Mouse (Mus musculus) ovary, adult 18-20 months (tissue): ENCODE measurements around the gene Fhl3.
A peak's percentile ranks its signal among the peaks of the same experiment; 100 is the strongest.
"Not testable (repeated sequence)": the region's sequence is repeated elsewhere in the genome, so short reads cannot be mapped to it uniquely, and the experiment has no call there.

Experiments
- DNase-seq: peaks from one replicate; pipeline ENCODE4 v3.0.0; 2022; ENCODE audit warnings: low spot score, mixed read lengths

Fhl3 gene

GRCm38 (mm10) chr4:124708518-124709477, 8.3 kb downstream of the Fhl3 start:
- DNase-seq, result peak; percentile 91

- DNase-seq, result no peak
These were observed 9.5 kb downstream of the Fhl3 start for GRCm38 (mm10) chr4:124709961-124710446.

- no peak for DNase-seq
These were observed 10.3 kb downstream of the Fhl3 start for GRCm38 (mm10) chr4:124710776-124711291.

GRCm38 (mm10) chr4:124712618-124713017, 12.1 kb downstream of the Fhl3 start:
- DNase-seq, result no peak

- DNase-seq, result not testable (repeated sequence)
These were observed 13.3 kb downstream of the Fhl3 start for GRCm38 (mm10) chr4:124713850-124714249.

- peak; percentile 90 for DNase-seq
These were observed 14.3 kb downstream of the Fhl3 start, which contains the start of gene Sf3a3 for GRCm38 (mm10) chr4:124714545-124715481. Gene Sf3a3, plus strand, starts transcription at chr4:124714776.

- DNase-seq, result no peak
These were observed 18.6 kb downstream of the Fhl3 start for GRCm38 (mm10) chr4:124719101-124719500.

GRCm38 (mm10) chr4:124726121-124726520, 25.6 kb downstream of the Fhl3 start:
- no peak for DNase-seq

- no peak for DNase-seq
These were observed 36.5 kb downstream of the Fhl3 start for GRCm38 (mm10) chr4:124736952-124737351.

- no peak for DNase-seq
These were observed 37.0 kb downstream of the Fhl3 start for GRCm38 (mm10) chr4:124737486-124737885.

- no peak for DNase-seq
These were observed 37.5 kb downstream of the Fhl3 start for GRCm38 (mm10) chr4:124738013-124738412.

GRCm38 (mm10) chr4:124738783-124739182, 38.3 kb downstream of the Fhl3 start:
- no peak for DNase-seq

GRCm38 (mm10) chr4:124741376-124742343, 41.2 kb downstream of the Fhl3 start, which contains the start of gene Inpp5b:
Gene Inpp5b, plus strand, starts transcription at chr4:124741850.
- peak; percentile 74 for DNase-seq

- no peak for DNase-seq
These were observed 42.3 kb downstream of the Fhl3 start for GRCm38 (mm10) chr4:124742839-124743238.

- no peak for DNase-seq
These were observed 46.1 kb downstream of the Fhl3 start for GRCm38 (mm10) chr4:124746577-124746976.

- no peak for DNase-seq
These were observed 47.4 kb downstream of the Fhl3 start for GRCm38 (mm10) chr4:124747851-124748250.

GRCm38 (mm10) chr4:124751300-124752250, 51.1 kb downstream of the Fhl3 start:
- peak; percentile 96 for DNase-seq

GRCm38 (mm10) chr4:124752281-124753199, 52.0 kb downstream of the Fhl3 start:
- no peak for DNase-seq
